8 mouse cellular contexts compared by ENCODE assay signal in genomic region chr11:9118050-9118420, GRCm38 (mm10). TPM values are rescaled to one million over a fixed set of nuclear protein-coding genes. Genes with fewer than 3 reads are reported as not detected.
DNase-seq lines count a peak whose midpoint lies in the region; ATAC-seq lines count a peak whose summit lies in the region.

Upp1 (plus strand) TSS chr11:9118103.

- ATAC-seq in kidney, embryonic 14.5 days (ENCODE audit: low FRiP score, low TSS enrichment), result no peak; the same call in 1 of the 2 replicates
- ATAC-seq in embryonic facial prominence, embryonic 12.5 days (ENCODE audit: insufficient number of reproducible peaks, insufficient read depth, low FRiP score, low TSS enrichment), result no peak
- peak; percentile 29; the same call in 1 of the 2 replicates for ATAC-seq in intestine, embryonic 14.5 days (replicated peaks; ENCODE audit: low FRiP score, low TSS enrichment, low read depth)
- peak; percentile 4; the same call in 1 of the 2 replicates for ATAC-seq in neural tube, embryonic 12.5 days (ENCODE audit: low FRiP score, low read depth)

- peaks cover 8% of the 10 kb centered on the region; the same call in 1 of the 2 replicates for H3K4me1 ChIP-seq in kidney, embryonic 14.5 days (ENCODE audit: control insufficient read depth, insufficient read depth, low read length)
- peaks cover 22% of the 10 kb centered on the region for H3K4me1 ChIP-seq in embryonic facial prominence, embryonic 12.5 days
- H3K4me1 ChIP-seq in intestine, embryonic 14.5 days (replicated peaks; ENCODE audit: control insufficient read depth, insufficient read depth, low read length), result peaks cover 11% of the 10 kb centered on the region
- H3K4me1 ChIP-seq in neural tube, embryonic 12.5 days, result peaks cover 21% of the 10 kb centered on the region

- no peak within 1 kb of the TSS for H3K27ac ChIP-seq in kidney, embryonic 14.5 days (ENCODE audit: low read depth, low read length)
- no peak within 1 kb of the TSS for H3K27ac ChIP-seq in embryonic facial prominence, embryonic 12.5 days
- no peak within 1 kb of the TSS for H3K27ac ChIP-seq in intestine, embryonic 14.5 days (ENCODE audit: low read depth)
- H3K27ac ChIP-seq in neural tube, embryonic 12.5 days, result no peak within 1 kb of the TSS

- no peaks in the 10 kb centered on the region for H3K36me3 ChIP-seq in kidney, embryonic 14.5 days (ENCODE audit: control insufficient read depth, insufficient read depth, low read length)
- no peaks in the 10 kb centered on the region for H3K36me3 ChIP-seq in embryonic facial prominence, embryonic 12.5 days
- H3K36me3 ChIP-seq in intestine, embryonic 14.5 days (ENCODE audit: control insufficient read depth, insufficient read depth, low read length), result no peaks in the 10 kb centered on the region
- H3K36me3 ChIP-seq in neural tube, embryonic 12.5 days, result no peaks in the 10 kb centered on the region

- intact Hi-C loops in left cerebral cortex, postnatal 10 days (cut with DNase I), result no loop called here

- peak within 1 kb of the TSS; percentile 34 for H3K4me3 ChIP-seq in kidney, embryonic 14.5 days (ENCODE audit: low read length)
- H3K4me3 ChIP-seq in embryonic facial prominence, embryonic 12.5 days, result peak within 1 kb of the TSS; percentile 41
- peak within 1 kb of the TSS; percentile 21 for H3K4me3 ChIP-seq in intestine, embryonic 14.5 days (ENCODE audit: low read depth, low read length)
- peak within 1 kb of the TSS; percentile 39 for H3K4me3 ChIP-seq in neural tube, embryonic 12.5 days

- H3K9me3 ChIP-seq in kidney, embryonic 14.5 days (ENCODE audit: control insufficient read depth, low read length), result no peaks in the 10 kb centered on the region
- no peaks in the 10 kb centered on the region for H3K9me3 ChIP-seq in embryonic facial prominence, embryonic 12.5 days
- H3K9me3 ChIP-seq in intestine, embryonic 14.5 days (ENCODE audit: control insufficient read depth, low read length), result no peaks in the 10 kb centered on the region
- H3K9me3 ChIP-seq in neural tube, embryonic 12.5 days, result no peaks in the 10 kb centered on the region

- peak within 1 kb of the TSS; percentile 31; the same call in 1 of the 2 replicates for H3K9ac ChIP-seq in kidney, embryonic 14.5 days (ENCODE audit: low read depth, low read length)
- H3K9ac ChIP-seq in embryonic facial prominence, embryonic 12.5 days, result peak within 1 kb of the TSS; percentile 44
- H3K9ac ChIP-seq in intestine, embryonic 14.5 days (ENCODE audit: low read length), result no peak within 1 kb of the TSS
- H3K9ac ChIP-seq in neural tube, embryonic 12.5 days, result 0 out of 2 replicates have a peak within 1 kb of the TSS, but pooled peaks have one; percentile 36

- 0% methylated on average over 7 of the region's 7 CpGs for WGBS in kidney, embryonic 14.5 days
- 0% methylated on average over 7 of the region's 7 CpGs for WGBS in embryonic facial prominence, embryonic 12.5 days
- WGBS in intestine, embryonic 14.5 days, result 2% methylated on average over 7 of the region's 7 CpGs
- WGBS in neural tube, embryonic 12.5 days, result 0% methylated on average over 7 of the region's 7 CpGs

- peak within 1 kb of the TSS; percentile 88 for H3K4me2 ChIP-seq in kidney, embryonic 14.5 days (replicated peaks; ENCODE audit: low read depth, low read length)
- peak within 1 kb of the TSS; percentile 83 for H3K4me2 ChIP-seq in embryonic facial prominence, embryonic 12.5 days (replicated peaks)
- H3K4me2 ChIP-seq in intestine, embryonic 14.5 days (ENCODE audit: low read length), result peak within 1 kb of the TSS; percentile 62
- peak within 1 kb of the TSS; percentile 94 for H3K4me2 ChIP-seq in neural tube, embryonic 12.5 days (replicated peaks)

- peaks cover 58% of the 10 kb centered on the region for H3K27me3 ChIP-seq in kidney, embryonic 14.5 days (ENCODE audit: control insufficient read depth, insufficient read depth, low read length)
- peaks cover 50% of the 10 kb centered on the region for H3K27me3 ChIP-seq in embryonic facial prominence, embryonic 12.5 days
- peaks cover 70% of the 10 kb centered on the region for H3K27me3 ChIP-seq in intestine, embryonic 14.5 days (replicated peaks; ENCODE audit: control insufficient read depth, insufficient read depth, low read length)
- peaks cover 47% of the 10 kb centered on the region for H3K27me3 ChIP-seq in neural tube, embryonic 12.5 days (replicated peaks)

- DNase-seq in kidney, postnatal 25 days, result no peak
- no peak for DNase-seq in intestine, embryonic 14.5 days (ENCODE audit: low spot score)
- no peak for DNase-seq in adrenal gland, postnatal 36 days
- no peak for DNase-seq in left cerebral cortex, postnatal 10 days (ENCODE audit: extremely low spot score in 1 of 2, low spot score in 2 of 2)
- DNase-seq in kidney, postnatal 4 days, result no peak

RNA-seq across cellular contexts. Expression of gene Upp1, which starts in this region (rescaled TPM):
- polyA plus RNA-seq in kidney, embryonic 14.5 days (2014; fragmentation: Nextera tagmentation; extraction: Ambion mirVana), result 8.6 and 10.4 TPM in 2 replicates
- 3.4 and 4.5 TPM in 2 replicates for polyA plus RNA-seq in embryonic facial prominence, embryonic 12.5 days (2016; fragmentation: Nextera tagmentation; extraction: Ambion mirVana)
- polyA plus RNA-seq in intestine, embryonic 14.5 days (2014; fragmentation: Nextera tagmentation; extraction: Ambion mirVana), result 4.7 and 6.7 TPM in 2 replicates
- 4.2 and 4.8 TPM in 2 replicates for polyA plus RNA-seq in neural tube, embryonic 12.5 days (2016; fragmentation: Nextera tagmentation; extraction: Ambion mirVana)
- total RNA-seq in adrenal gland, postnatal 36 days (2021), result 1 to 10 TPM; 5.3 to 9.8 TPM
- total RNA-seq in left cerebral cortex, postnatal 10 days (2021), result 1 to 10 TPM; 1.2 to 1.4 TPM

Comparison
In these comparisons a context has a peak if more than half of its experiments do, and no peak if none do; other contexts are left out.
1. ATAC-seq: peak in intestine, embryonic 14.5 days (single experiment) and neural tube, embryonic 12.5 days (single experiment); none in kidney, embryonic 14.5 days (single experiment) and embryonic facial prominence, embryonic 12.5 days (single experiment).
2. Peak in every context shown above with its lines, with median percentiles within 50 percentile points of each other: H3K4me2 ChIP-seq and H3K4me3 ChIP-seq.